Mouse (Mus musculus) regulatory T cell (primary cell): ENCODE results near the gene Fkbp10.

ENCODE experiments used
- in situ Hi-C: fragments of 300-600 bp; cut with MboI, MseI; formaldehyde crosslinking; loops from one replicate; pipeline ENCODE4 v1.15.1; 2025; ENCODE audit warnings: high pct_unique_total_duplicates

Gene Fkbp10

DNA sequence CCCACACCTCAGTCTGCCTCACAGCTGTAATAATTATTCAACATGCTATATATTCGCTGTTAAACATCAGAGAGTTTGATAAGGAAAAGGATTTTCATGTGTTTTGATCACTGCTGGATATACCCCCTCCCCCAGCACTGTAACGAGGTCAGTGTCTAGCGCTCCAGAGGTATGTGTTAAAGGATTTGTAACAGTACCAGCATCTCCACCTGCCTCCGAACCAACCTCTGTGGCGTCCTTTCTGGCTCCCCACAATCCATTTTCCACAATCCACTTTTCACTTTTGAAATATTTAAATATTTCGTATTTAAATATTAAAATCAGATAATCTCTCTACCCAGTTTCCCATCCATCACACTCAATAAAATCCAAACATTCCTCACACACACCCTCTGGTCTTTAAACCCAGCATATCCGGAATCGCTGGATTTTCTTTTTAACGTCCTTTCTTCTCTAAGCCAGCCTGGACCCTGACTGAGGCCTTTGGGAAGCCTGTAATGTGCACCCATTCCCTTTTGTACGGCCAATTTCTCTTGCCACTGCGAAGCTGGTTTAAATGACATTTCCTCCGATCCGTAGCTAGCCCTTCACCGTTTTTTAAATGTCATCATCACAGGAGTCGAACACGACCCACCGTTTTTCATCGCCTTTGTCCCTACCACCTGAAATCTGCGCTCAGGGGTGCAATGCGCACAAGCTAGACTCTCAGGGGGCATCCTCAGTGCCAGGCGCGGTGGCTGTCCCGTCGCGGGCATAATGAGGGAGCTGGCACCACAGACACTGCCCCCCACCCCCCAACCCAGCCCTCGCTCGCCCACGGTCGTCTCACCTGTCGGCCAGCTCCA lies 56.1 kb downstream of the Fkbp10 start:
- in situ Hi-C loops: no loop called here

DNA sequence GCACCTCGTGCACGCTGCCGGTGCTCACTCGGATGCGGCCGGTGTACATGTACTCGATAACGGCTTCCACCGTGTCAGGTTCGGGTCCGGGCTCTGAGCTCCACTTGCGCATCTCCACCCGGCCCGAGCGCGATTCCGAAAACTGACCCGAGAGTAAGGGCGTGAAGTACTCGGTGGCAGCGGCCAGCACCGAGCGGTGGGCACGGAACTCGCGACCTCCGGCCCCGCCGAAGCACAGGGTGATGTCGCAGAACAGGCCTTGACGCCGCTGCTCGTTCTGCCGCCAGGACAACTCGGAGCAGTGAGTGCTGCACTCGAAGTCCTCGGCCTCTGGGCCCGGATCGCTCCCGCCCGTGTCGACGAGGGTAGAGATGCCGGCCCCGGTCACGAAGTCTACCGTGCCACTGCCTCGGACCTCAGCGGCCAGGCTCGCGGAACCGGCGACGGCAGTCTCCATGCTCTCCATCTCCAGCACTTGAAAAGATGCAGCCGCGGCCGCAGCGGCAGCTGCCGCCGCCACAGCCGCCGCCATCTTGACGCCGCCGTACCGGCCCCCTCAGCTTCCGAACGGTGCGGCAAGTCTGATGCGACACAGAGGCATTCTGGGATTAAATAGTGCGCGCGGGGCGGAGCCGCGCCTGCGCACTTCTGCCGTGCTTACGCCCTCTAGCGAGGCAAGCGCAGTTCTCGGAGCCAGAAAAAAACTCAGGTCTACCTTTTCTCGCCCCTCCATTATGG lies 56.9 kb downstream of the Fkbp10 start, which contains the start of gene Klhl11:
Klhl11 (minus strand) TSS at position 545 of the 738 bp plus-strand sequence.
- in situ Hi-C loops: no loop called here

DNA sequence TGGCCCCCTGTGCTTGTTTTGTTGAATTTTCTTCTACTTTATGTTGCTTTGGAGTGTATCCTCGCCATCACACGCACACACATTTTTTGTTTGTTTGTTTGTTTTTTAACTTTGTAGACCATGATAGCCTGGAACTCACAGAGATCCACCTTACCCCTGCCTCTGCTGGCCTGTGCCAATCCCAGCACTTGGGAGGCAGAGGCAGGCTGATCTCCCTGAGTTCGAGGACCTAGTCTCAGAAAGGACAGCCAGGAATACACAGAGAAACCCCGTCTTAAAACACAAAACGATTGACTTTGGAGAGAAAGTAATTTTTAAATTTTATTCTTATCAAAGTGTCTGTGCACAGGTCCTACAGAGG lies 57.4 kb downstream of the Fkbp10 start:
- in situ Hi-C loops: no loop called here
